Mouse (Mus musculus): ENCODE results near the gene Hyls1. TPM values are rescaled to one million over a fixed set of nuclear protein-coding genes. Genes with fewer than 3 reads are reported as not detected.
"Not testable (repeated sequence)": the region's sequence is repeated elsewhere in the genome, so short reads cannot be mapped to it uniquely, and the experiment has no call there.

The Hyls1 gene
- polyA plus RNA-seq (2012; rRNA removed): 0.13 and 0.34 TPM in 2 replicates

GRCm38 (mm10) chr9:35569571-35570534, at the start of gene Hyls1, which contains the start of gene Pate2:
TSS of gene Hyls1 (minus strand) at chr9:35570398.
TSS of gene Pate2 (plus strand) at chr9:35570284.
- H3K36me3 ChIP-seq (ENCODE audit: control insufficient read depth, insufficient read depth, low read length): peaks cover 21% of the 10 kb centered on the region
- TF ChIP-seq CTCF (IDR thresholded peaks at IDR 0.05; ENCODE audit: extremely low read depth, insufficient read length, insufficient replicate concordance, low read depth, low read length) (no peak), POLR2A (IDR thresholded peaks at IDR 0.05; ENCODE audit: low read depth, low read length) (peak; percentile 43; the same call in 1 of the 2 replicates)
- no peaks in the 10 kb centered on the region for H3K4me1 ChIP-seq (ENCODE audit: control insufficient read depth, insufficient read depth, insufficient read length, low read length)
- peak within 1 kb of the TSS; percentile 95 for H3K4me3 ChIP-seq (ENCODE audit: low read depth, low read length)
- peaks cover 4% of the 10 kb centered on the region for H3K27me3 ChIP-seq (ENCODE audit: control insufficient read depth, insufficient read depth, low read length)
- H3K27ac ChIP-seq (ENCODE audit: insufficient read depth, low read depth, low read length): peak within 1 kb of the TSS; percentile 77
- under 1% methylated on average over 86 of the region's 86 CpGs for WGBS

- H3K27ac ChIP-seq (ENCODE audit: insufficient read depth, low read depth, low read length); H3K27me3 ChIP-seq (ENCODE audit: control insufficient read depth, insufficient read depth, low read length): not testable (repeated sequence)
- WGBS: 67% methylated on average over 2 of the region's 2 CpGs
Measured at GRCm38 (mm10) chr9:35616784-35617183, 46.6 kb upstream of the Hyls1 start.

GRCm38 (mm10) chr9:35614005-35614404, 43.8 kb upstream of the Hyls1 start:
- WGBS: 32% methylated on average over 2 of the region's 2 CpGs
- TF ChIP-seq CTCF (IDR thresholded peaks at IDR 0.05; ENCODE audit: extremely low read depth, insufficient read length, insufficient replicate concordance, low read depth, low read length): no peak
- no peak for TF ChIP-seq POLR2A (IDR thresholded peaks at IDR 0.05; ENCODE audit: low read depth, low read length)
- Histone ChIP-seq H3K4me1 (ENCODE audit: control insufficient read depth, insufficient read depth, insufficient read length, low read length) (no peaks in the 10 kb centered on the region), H3K27ac (ENCODE audit: insufficient read depth, low read depth, low read length) (no peak overlapping the region), H3K4me3 (ENCODE audit: low read depth, low read length) (no peak overlapping the region), H3K27me3 (ENCODE audit: control insufficient read depth, insufficient read depth, low read length) (no peaks in the 10 kb centered on the region), H3K36me3 (ENCODE audit: control insufficient read depth, insufficient read depth, low read length) (no peaks in the 10 kb centered on the region)

More at GRCm38 (mm10) chr9:35616784-35617183, 46.6 kb upstream of the Hyls1 start:
- H3K4me3 ChIP-seq (ENCODE audit: low read depth, low read length); H3K36me3 ChIP-seq (ENCODE audit: control insufficient read depth, insufficient read depth, low read length); H3K4me1 ChIP-seq (ENCODE audit: control insufficient read depth, insufficient read depth, insufficient read length, low read length): not testable (repeated sequence)

- 80% methylated on average over 1 of the region's 1 CpGs for WGBS
- Histone ChIP-seq H3K27me3 (ENCODE audit: control insufficient read depth, insufficient read depth, low read length) (no peaks in the 10 kb centered on the region), H3K27ac (ENCODE audit: insufficient read depth, low read depth, low read length) (no peak within 1 kb of the TSS), H3K4me1 (ENCODE audit: control insufficient read depth, insufficient read depth, insufficient read length, low read length) (no peaks in the 10 kb centered on the region), H3K36me3 (ENCODE audit: control insufficient read depth, insufficient read depth, low read length) (no peaks in the 10 kb centered on the region), H3K4me3 (ENCODE audit: low read depth, low read length) (no peak within 1 kb of the TSS)
- TF ChIP-seq POLR2A (IDR thresholded peaks at IDR 0.05; ENCODE audit: low read depth, low read length) (no peak), CTCF (IDR thresholded peaks at IDR 0.05; ENCODE audit: extremely low read depth, insufficient read length, insufficient replicate concordance, low read depth, low read length) (no peak)
Measured at GRCm38 (mm10) chr9:35611841-35612240, 41.6 kb upstream of the Hyls1 start, which contains the start of gene Pate4. TSS of gene Pate4 (minus strand) at chr9:35611941.

GRCm38 (mm10) chr9:35607647-35608405, 37.6 kb upstream of the Hyls1 start:
- Histone ChIP-seq H3K27me3 (ENCODE audit: control insufficient read depth, insufficient read depth, low read length) (no peaks in the 10 kb centered on the region), H3K4me1 (ENCODE audit: control insufficient read depth, insufficient read depth, insufficient read length, low read length) (no peaks in the 10 kb centered on the region), H3K27ac (ENCODE audit: insufficient read depth, low read depth, low read length) (no peak overlapping the region), H3K4me3 (ENCODE audit: low read depth, low read length) (no peak overlapping the region), H3K36me3 (ENCODE audit: control insufficient read depth, insufficient read depth, low read length) (no peaks in the 10 kb centered on the region)
- TF ChIP-seq CTCF (IDR thresholded peaks at IDR 0.05; ENCODE audit: extremely low read depth, insufficient read length, insufficient replicate concordance, low read depth, low read length): no peak
- TF ChIP-seq POLR2A (IDR thresholded peaks at IDR 0.05; ENCODE audit: low read depth, low read length): no peak
- 65% methylated on average over 8 of the region's 8 CpGs for WGBS

- no peak overlapping the region for H3K4me3 ChIP-seq (ENCODE audit: low read depth, low read length)
- no peaks in the 10 kb centered on the region for H3K27me3 ChIP-seq (ENCODE audit: control insufficient read depth, insufficient read depth, low read length)
- H3K4me1 ChIP-seq (ENCODE audit: control insufficient read depth, insufficient read depth, insufficient read length, low read length): no peaks in the 10 kb centered on the region
- H3K27ac ChIP-seq (ENCODE audit: insufficient read depth, low read depth, low read length): no peak overlapping the region
- TF ChIP-seq CTCF (IDR thresholded peaks at IDR 0.05; ENCODE audit: extremely low read depth, insufficient read length, insufficient replicate concordance, low read depth, low read length): no peak
- TF ChIP-seq POLR2A (IDR thresholded peaks at IDR 0.05; ENCODE audit: low read depth, low read length): no peak
- H3K36me3 ChIP-seq (ENCODE audit: control insufficient read depth, insufficient read depth, low read length): no peaks in the 10 kb centered on the region
- WGBS: 6% methylated on average over 2 of the region's 2 CpGs
Measured at GRCm38 (mm10) chr9:35592903-35593302, 22.7 kb upstream of the Hyls1 start.

- H3K27ac ChIP-seq (ENCODE audit: insufficient read depth, low read depth, low read length): no peak overlapping the region
- WGBS: 68% methylated on average over 1 of the region's 1 CpGs
- H3K4me3 ChIP-seq (ENCODE audit: low read depth, low read length): no peak overlapping the region
- no peaks in the 10 kb centered on the region for H3K4me1 ChIP-seq (ENCODE audit: control insufficient read depth, insufficient read depth, insufficient read length, low read length)
- TF ChIP-seq POLR2A (IDR thresholded peaks at IDR 0.05; ENCODE audit: low read depth, low read length) (no peak), CTCF (IDR thresholded peaks at IDR 0.05; ENCODE audit: extremely low read depth, insufficient read length, insufficient replicate concordance, low read depth, low read length) (no peak)
- H3K36me3 ChIP-seq (ENCODE audit: control insufficient read depth, insufficient read depth, low read length): no peaks in the 10 kb centered on the region
- H3K27me3 ChIP-seq (ENCODE audit: control insufficient read depth, insufficient read depth, low read length): no peaks in the 10 kb centered on the region
Measured at GRCm38 (mm10) chr9:35587674-35588073, 17.5 kb upstream of the Hyls1 start.

Data from small intestine, adult 2 months (tissue).